Mouse (Mus musculus) liver, postnatal 0 days (tissue): ENCODE results near the gene Dock6. TPM values are rescaled to one million over a fixed set of nuclear protein-coding genes. Genes with fewer than 3 reads are reported as not detected.

Experiments
- ATAC-seq: fragments of 200-750 bp; cut with Nextera tagmentation; 2 replicates; pipeline ENCODE4 v1.8.0; 2017; ENCODE audit warnings: mild to moderate bottlenecking, moderate library complexity
- DNase-seq: peaks from one replicate; pipeline ENCODE4 v3.0.0-alpha.2; 2016
- H3K27ac ChIP-seq: fragments of 300-500 bp; sonication (generic); 2 replicates; pipeline ENCODE4 v1.5.1; 2014; ENCODE audit warnings: antibody characterized with exemption, moderate library complexity, mild to moderate bottlenecking, low read depth
- H3K27me3 ChIP-seq: fragments of 300-500 bp; sonication (generic); 2 replicates; pipeline ENCODE4 v1.6.1; 2014; ENCODE audit warnings: low read length, control low read depth, mixed read lengths; ENCODE audit not compliant: insufficient read depth
- H3K36me3 ChIP-seq: fragments of 300-500 bp; sonication (generic); replicated peaks from 2 replicates; pipeline ENCODE4 v1.6.1; 2014; ENCODE audit warnings: mild to moderate bottlenecking, control low read depth, low read length, moderate library complexity, mixed read lengths; ENCODE audit not compliant: insufficient read depth
- H3K4me1 ChIP-seq: fragments of 300-500 bp; sonication (generic); 2 replicates; pipeline ENCODE4 v1.6.1; 2014; ENCODE audit warnings: antibody characterized with exemption, mild to moderate bottlenecking, control low read depth; ENCODE audit not compliant: insufficient read depth
- H3K4me2 ChIP-seq: fragments of 300-500 bp; sonication (generic); 2 replicates; pipeline ENCODE4 v1.6.1; 2014; ENCODE audit warnings: low read depth, mild to moderate bottlenecking, low read length, moderate library complexity, mixed read lengths
- H3K4me3 ChIP-seq: fragments of 300-500 bp; sonication (generic); 2 replicates; pipeline ENCODE4 v1.5.1; 2014; ENCODE audit warnings: low read depth, low read length
- H3K9ac ChIP-seq: fragments of 300-500 bp; sonication (generic); replicated peaks from 2 replicates; pipeline ENCODE4 v1.6.1; 2014; ENCODE audit warnings: mild to moderate bottlenecking, moderate library complexity
- H3K9me3 ChIP-seq: fragments of 300-500 bp; sonication (generic); 2 replicates; pipeline ENCODE4 v1.6.1; 2016; ENCODE audit warnings: mild to moderate bottlenecking, control low read depth, low read length, mixed read lengths
- CTCF ChIP-seq: sonication (generic); IDR thresholded peaks from 2 replicates; pipeline ENCODE4 v1.5.1; 2016; ENCODE audit warnings: antibody characterized with exemption, low read depth
- EP300 ChIP-seq: IDR thresholded peaks from 2 replicates; pipeline ENCODE4 v1.6.1; 2016; ENCODE audit warnings: antibody characterized with exemption, low read depth, mild to moderate bottlenecking
- WGBS: fragments of 180-500 bp; shearing (Covaris S2); extraction: QIAGEN DNeasy Blood & Tissue Kit; methylation state at CpG from one replicate; pipeline ENCODE4 v1.1.7; 2014; ENCODE audit not compliant: insufficient replicate concordance; 5-methylcytosine and 5-hydroxymethylcytosine counted together
- polyA plus RNA-seq: library from polyadenylated mRNA; unstranded; fragments of >200 nt; fragmentation: Nextera tagmentation; extraction: Ambion mirVana; gene quantifications from 2 replicates; pipeline ENCODE4 v1.2.1, GENCODE M21; 2015

Gene Dock6
- polyA plus RNA-seq, 1 experiment from 2014 or later = 4.1 TPM

- Histone ChIP-seq H3K4me2 (peak overlapping the region; percentile 32; the same call in 1 of the 2 replicates), H3K4me1 (peaks cover 17% of the 10 kb centered on the region), H3K9me3 (no peaks in the 10 kb centered on the region), H3K27ac (peak overlapping the region; percentile 81), H3K36me3 (no peaks in the 10 kb centered on the region; the same call in none of the 2 replicates), H3K4me3 (no peak overlapping the region), H3K27me3 (no peaks in the 10 kb centered on the region), H3K9ac (no peak overlapping the region)
- DNase-seq = peak; percentile 78
- TF ChIP-seq EP300 = no peak
- peak; percentile 44 for TF ChIP-seq CTCF
- ATAC-seq = peak; percentile 76
- WGBS = 64% methylated on average over 11 of the region's 11 CpGs
Measured at GRCm38 (mm10) chr9:21830936-21831335, 21.5 kb downstream of the Dock6 start.

- no peak overlapping the region for H3K4me3 ChIP-seq
- no peaks in the 10 kb centered on the region for H3K27me3 ChIP-seq
- no peak overlapping the region for H3K4me2 ChIP-seq
- H3K9ac ChIP-seq = no peak overlapping the region
- H3K27ac ChIP-seq = peak overlapping the region; percentile 80
- no peaks in the 10 kb centered on the region; the same call in none of the 2 replicates for H3K36me3 ChIP-seq
- peaks cover 17% of the 10 kb centered on the region for H3K4me1 ChIP-seq
- 74% methylated on average over 5 of the region's 5 CpGs for WGBS
- H3K9me3 ChIP-seq = no peaks in the 10 kb centered on the region
- no peak for DNase-seq
- no peak for TF ChIP-seq CTCF
- no peak for TF ChIP-seq EP300
- no peak for ATAC-seq
Measured at GRCm38 (mm10) chr9:21830461-21830850, 22.0 kb downstream of the Dock6 start.

- ATAC-seq = peak; percentile 27; the same call in 1 of the 2 replicates
- Histone ChIP-seq H3K27ac (peak overlapping the region; percentile 69), H3K9me3 (no peaks in the 10 kb centered on the region), H3K9ac (no peak overlapping the region), H3K4me1 (peaks cover 15% of the 10 kb centered on the region), H3K4me2 (peak overlapping the region; percentile 23; the same call in 1 of the 2 replicates), H3K27me3 (no peaks in the 10 kb centered on the region), H3K36me3 (no peaks in the 10 kb centered on the region; the same call in none of the 2 replicates), H3K4me3 (no peak overlapping the region)
- DNase-seq = no peak
- WGBS = 63% methylated on average over 14 of the region's 14 CpGs
- TF ChIP-seq CTCF = no peak
- no peak for TF ChIP-seq EP300
Measured at GRCm38 (mm10) chr9:21829834-21830460, 22.5 kb downstream of the Dock6 start.

GRCm38 (mm10) chr9:21824366-21824765 is 28.1 kb downstream of the Dock6 start:
- Histone ChIP-seq H3K4me2 (no peak overlapping the region), H3K4me3 (no peak overlapping the region), H3K9me3 (no peaks in the 10 kb centered on the region), H3K27ac (no peak overlapping the region), H3K4me1 (peaks cover 5% of the 10 kb centered on the region; the same call in 1 of the 2 replicates), H3K9ac (no peak overlapping the region), H3K27me3 (no peaks in the 10 kb centered on the region), H3K36me3 (peaks cover 2% of the 10 kb centered on the region)
- WGBS = 87% methylated on average over 10 of the region's 10 CpGs
- DNase-seq = no peak
- no peak for TF ChIP-seq CTCF
- TF ChIP-seq EP300 = no peak
- no peak for ATAC-seq

GRCm38 (mm10) chr9:21823957-21824356 is 28.5 kb downstream of the Dock6 start:
- Histone ChIP-seq H3K9me3 (no peaks in the 10 kb centered on the region), H3K9ac (no peak overlapping the region), H3K27me3 (no peaks in the 10 kb centered on the region), H3K36me3 (peaks cover 2% of the 10 kb centered on the region; the same call in 1 of the 2 replicates), H3K4me2 (no peak overlapping the region), H3K27ac (no peak overlapping the region), H3K4me1 (peaks cover 5% of the 10 kb centered on the region; the same call in 1 of the 2 replicates), H3K4me3 (no peak overlapping the region)
- ATAC-seq (no peak), DNase-seq (no peak)
- TF ChIP-seq CTCF (no peak), EP300 (no peak)
- 59% methylated on average over 4 of the region's 4 CpGs for WGBS

- TF ChIP-seq CTCF (no peak), EP300 (no peak; the same call in 1 of the 2 replicates)
- Histone ChIP-seq H3K27ac (peak overlapping the region; percentile 55), H3K9me3 (no peaks in the 10 kb centered on the region), H3K4me2 (no peak overlapping the region), H3K4me1 (peaks cover 5% of the 10 kb centered on the region; the same call in 1 of the 2 replicates), H3K9ac (no peak overlapping the region), H3K36me3 (0 out of 2 replicates have a peak, but pooled peaks cover 2% of the 10 kb centered on the region), H3K4me3 (no peak overlapping the region), H3K27me3 (no peaks in the 10 kb centered on the region)
- ATAC-seq = peak; percentile 75
- WGBS = 71% methylated on average over 6 of the region's 6 CpGs
- no peak for DNase-seq
Measured at GRCm38 (mm10) chr9:21822686-21823085, 29.7 kb downstream of the Dock6 start.
